Mouse (Mus musculus): ENCODE measurements around the gene Madcam1. TPM values are rescaled to one million over a fixed set of nuclear protein-coding genes. Genes with fewer than 3 reads are reported as not detected.

Madcam1 gene
- polyA plus RNA-seq, 1 experiment from 2014 or later = not detected

DNA sequence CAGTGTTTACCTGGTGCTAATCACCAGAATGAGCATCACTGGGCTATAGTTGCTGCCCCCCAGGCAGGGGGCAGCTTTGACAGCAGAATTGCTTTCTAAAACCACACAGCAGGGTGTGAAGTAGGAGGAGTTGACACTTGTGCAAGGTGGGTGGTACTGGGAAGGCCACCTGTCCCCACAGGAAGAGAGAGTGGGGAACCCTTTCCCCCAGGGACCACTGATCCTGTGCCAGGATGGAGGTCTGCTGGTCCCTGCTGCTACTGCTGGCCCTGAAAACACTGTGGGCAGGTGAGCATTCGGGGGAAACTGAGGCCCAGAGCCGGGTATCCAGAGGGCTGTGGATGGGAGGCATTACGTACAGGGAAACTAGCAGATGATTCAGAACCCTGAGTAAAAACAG lies 24.8 kb downstream of the Madcam1 start:
- no peak for TF ChIP-seq CTCF (IDR thresholded peaks at IDR 0.05)
- ATAC-seq = no peak
- no peaks in the 10 kb centered on the region for H3K27me3 ChIP-seq
- in situ Hi-C loops (cut with MboI; ENCODE audit: low pct_unique_long_range_greater_than_20kb) = no loop called here
- ChIA-PET CTCF (no interaction called here), POLR2A (interaction anchor here (1.1 kb wide), 1 partner anchor 12 kb away, joined by 6 read pairs; no protein-coding TSS in a partner anchor)
- DNase-seq (ENCODE audit: low read depth, low spot score) = no peak

GRCm38 (mm10) chr10:79691986-79692548 lies 27.7 kb downstream of the Madcam1 start:
- TF ChIP-seq CTCF (IDR thresholded peaks at IDR 0.05) = no peak
- in situ Hi-C loops (cut with MboI; ENCODE audit: low pct_unique_long_range_greater_than_20kb) = loop anchor here (10.0 kb wide), 1 partner anchor 93 kb away; no protein-coding TSS in a partner anchor
- DNase-seq (ENCODE audit: low read depth, low spot score) (no peak), ATAC-seq (no peak)
- ChIA-PET CTCF (interaction anchor here (3.1 kb wide), 1 partner anchor 13 kb away, joined by 15 read pairs; the partner anchor contains the start of gene Bsg), POLR2A (no interaction called here)
- no peaks in the 10 kb centered on the region for H3K27me3 ChIP-seq

GRCm38 (mm10) chr10:79693580-79694378 lies 29.4 kb downstream of the Madcam1 start:
- in situ Hi-C loops (cut with MboI; ENCODE audit: low pct_unique_long_range_greater_than_20kb) = loop anchor here (10.0 kb wide), 1 partner anchor 91 kb away; no protein-coding TSS in a partner anchor
- no peak for DNase-seq (ENCODE audit: low read depth, low spot score)
- TF ChIP-seq CTCF (IDR thresholded peaks at IDR 0.05) = no peak
- ChIA-PET POLR2A (no interaction called here), CTCF (interaction anchor here (1.8 to 3.1 kb wide), 2 partner anchors 8 to 11 kb away, joined by 7 to 15 read pairs; partner anchors contain the start of gene Bsg)
- ATAC-seq = no peak
- no peaks in the 10 kb centered on the region for H3K27me3 ChIP-seq

- no peak for ATAC-seq
- no peaks in the 10 kb centered on the region for H3K27me3 ChIP-seq
Measured at GRCm38 (mm10) chr10:79694379-79694655, 30.0 kb downstream of the Madcam1 start.

GRCm38 (mm10) chr10:79695231-79696128 lies 31.1 kb downstream of the Madcam1 start:
- in situ Hi-C loops (cut with MboI; ENCODE audit: low pct_unique_long_range_greater_than_20kb) = loop anchor here (10.0 kb wide), 1 partner anchor 89 kb away; no protein-coding TSS in a partner anchor
- TF ChIP-seq CTCF (IDR thresholded peaks at IDR 0.05) = no peak
- ChIA-PET CTCF (interaction anchor here (1.0 to 3.1 kb wide), 3 partner anchors 9 to 10 kb away, joined by 3 to 15 read pairs (median 7); partner anchors contain the start of gene Bsg), POLR2A (interaction anchor here (0.9 kb wide), 1 partner anchor 10 kb away, joined by 5 read pairs; no protein-coding TSS in a partner anchor)
- no peaks in the 10 kb centered on the region for H3K27me3 ChIP-seq
- ATAC-seq = no peak
- no peak for DNase-seq (ENCODE audit: low read depth, low spot score)

More at GRCm38 (mm10) chr10:79694379-79694655, 30.0 kb downstream of the Madcam1 start:
- CTCF ChIA-PET = interaction anchor here (1.8 to 3.1 kb wide), 2 partner anchors 8 to 11 kb away, joined by 7 to 15 read pairs; partner anchors contain the start of gene Bsg
- in situ Hi-C loops (cut with MboI; ENCODE audit: low pct_unique_long_range_greater_than_20kb) = loop anchor here (10.0 kb wide), 1 partner anchor 90 kb away; no protein-coding TSS in a partner anchor
- POLR2A ChIA-PET = no interaction called here
- TF ChIP-seq CTCF (IDR thresholded peaks at IDR 0.05) = no peak
- DNase-seq (ENCODE audit: low read depth, low spot score) = no peak

DNA sequence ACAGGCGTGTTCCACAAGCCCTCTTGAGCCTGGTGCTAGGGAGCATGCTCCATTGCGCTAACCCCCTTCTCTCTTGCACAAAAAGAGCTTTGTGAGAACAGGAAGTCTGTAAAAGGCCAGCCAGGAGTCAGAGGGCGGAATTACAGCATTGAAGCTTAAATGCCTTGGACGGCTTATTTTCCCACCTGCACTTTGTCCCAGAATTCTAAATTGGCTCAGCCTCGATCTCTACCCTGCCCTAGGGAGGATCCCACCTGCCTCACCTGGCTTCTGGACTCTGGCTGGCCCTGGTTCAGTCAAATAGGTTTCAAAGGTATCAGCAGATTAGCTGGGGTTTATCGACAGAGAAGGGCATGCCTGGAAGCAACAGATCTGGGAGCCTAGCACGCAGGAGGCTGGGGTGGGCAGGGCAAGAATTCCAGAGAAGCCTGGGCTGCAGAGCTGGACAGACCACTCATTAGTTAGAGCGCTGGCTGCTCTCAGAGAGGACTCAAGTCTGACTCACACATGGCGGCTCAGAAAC lies 31.8 kb downstream of the Madcam1 start:
- TF ChIP-seq CTCF (IDR thresholded peaks at IDR 0.05) = no peak
- no peaks in the 10 kb centered on the region for H3K27me3 ChIP-seq
- DNase-seq (ENCODE audit: low read depth, low spot score) = no peak
- ChIA-PET POLR2A (interaction anchor here (0.9 kb wide), 1 partner anchor 11 kb away, joined by 5 read pairs; no protein-coding TSS in a partner anchor), CTCF (interaction anchor here (1.0 kb wide), 1 partner anchor 10 kb away, joined by 3 read pairs; no protein-coding TSS in a partner anchor)
- in situ Hi-C loops (cut with MboI; ENCODE audit: low pct_unique_long_range_greater_than_20kb) = loop anchor here (10.0 kb wide), 1 partner anchor 89 kb away; no protein-coding TSS in a partner anchor
- no peak for ATAC-seq

DNA sequence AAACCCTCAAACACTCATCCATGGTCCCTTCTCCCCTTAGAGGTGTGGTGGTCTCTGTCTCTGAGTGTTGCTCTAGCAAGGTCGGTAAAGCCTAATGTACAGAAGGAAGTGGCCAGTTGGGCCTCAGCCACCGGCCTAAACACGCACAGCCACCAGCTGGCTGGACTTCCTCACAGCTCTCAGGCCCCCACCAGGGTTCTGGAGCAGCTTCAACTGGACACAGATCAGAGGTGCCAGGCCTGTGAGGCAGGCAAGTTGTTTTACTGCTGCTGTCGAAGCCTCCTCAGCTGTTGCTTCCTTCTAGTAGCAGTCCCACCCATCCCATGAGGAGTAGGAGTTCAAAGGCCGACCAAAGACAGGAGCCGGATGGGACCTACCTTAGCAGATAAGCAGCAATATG lies 33.6 kb downstream of the Madcam1 start:
- ATAC-seq = no peak
- H3K27me3 ChIP-seq = no peaks in the 10 kb centered on the region
- POLR2A ChIA-PET = interaction anchor here (1.1 kb wide), 1 partner anchor 12 kb away, joined by 3 read pairs; no protein-coding TSS in a partner anchor
- in situ Hi-C loops (cut with MboI; ENCODE audit: low pct_unique_long_range_greater_than_20kb) = loop anchor here (10.0 kb wide), 1 partner anchor 87 kb away; no protein-coding TSS in a partner anchor
- CTCF ChIA-PET = interaction anchor here (0.7 to 1.5 kb wide), 3 partner anchors 14 to 96 kb away, joined by 3 to 6 read pairs (median 4); no protein-coding TSS in a partner anchor
- no peak for TF ChIP-seq CTCF (IDR thresholded peaks at IDR 0.05)
- no peak for DNase-seq (ENCODE audit: low read depth, low spot score)

DNA sequence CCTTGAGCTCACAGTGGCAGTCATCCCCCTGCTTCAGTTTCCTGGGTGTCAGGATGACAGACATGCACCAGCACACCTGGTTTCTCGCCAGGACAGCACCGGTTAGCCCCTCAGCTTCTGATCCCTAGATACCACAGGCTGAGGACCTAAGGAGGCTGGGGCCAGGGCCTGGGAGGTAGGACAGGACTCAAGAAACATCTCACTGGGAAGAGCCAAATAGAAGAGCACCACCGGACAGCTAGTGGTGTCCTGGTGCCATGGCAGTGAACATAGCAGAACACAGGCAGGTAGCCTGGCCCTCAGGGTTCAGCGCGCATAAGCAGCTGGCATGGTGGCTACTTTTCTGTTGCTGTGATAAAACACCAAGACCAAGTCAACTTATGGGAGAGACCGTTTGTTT lies 34.1 kb downstream of the Madcam1 start:
- no peak for ATAC-seq
- in situ Hi-C loops (cut with MboI; ENCODE audit: low pct_unique_long_range_greater_than_20kb) = loop anchor here (10.0 kb wide), 1 partner anchor 86 kb away; no protein-coding TSS in a partner anchor
- CTCF ChIA-PET = interaction anchor here (0.7 to 1.5 kb wide), 4 partner anchors 15 to 96 kb away, joined by 3 to 6 read pairs (median 4); no protein-coding TSS in a partner anchor
- no peaks in the 10 kb centered on the region for H3K27me3 ChIP-seq
- DNase-seq (ENCODE audit: low read depth, low spot score) = no peak
- TF ChIP-seq CTCF (IDR thresholded peaks at IDR 0.05) = no peak
- POLR2A ChIA-PET = interaction anchor here (1.1 kb wide), 1 partner anchor 13 kb away, joined by 3 read pairs; no protein-coding TSS in a partner anchor

GRCm38 (mm10) chr10:79700676-79701075 lies 36.3 kb downstream of the Madcam1 start:
- ChIA-PET CTCF (interaction anchor here (1.8 kb wide), 1 partner anchor 17 kb away, joined by 7 read pairs; no protein-coding TSS in a partner anchor), POLR2A (no interaction called here)
- no peaks in the 10 kb centered on the region for H3K27me3 ChIP-seq
- TF ChIP-seq CTCF (IDR thresholded peaks at IDR 0.05) = no peak
- DNase-seq (ENCODE audit: low read depth, low spot score) (no peak), ATAC-seq (no peak)
- in situ Hi-C loops (cut with MboI; ENCODE audit: low pct_unique_long_range_greater_than_20kb) = no loop called here
